Mouse (Mus musculus) liver, embryonic 15.5 days (tissue): ENCODE results near the gene Larp6. TPM values are rescaled to one million over a fixed set of nuclear protein-coding genes. Genes with fewer than 3 reads are reported as not detected.
A peak's percentile ranks its signal among the peaks of the same experiment; 100 is the strongest.

Experiments used
- ATAC-seq: fragments of 200-750 bp; cut with Nextera tagmentation; 2 replicates; pipeline ENCODE4 v1.8.0; 2017; ENCODE audit warnings: moderate number of reproducible peaks, mild to moderate bottlenecking, moderate library complexity; ENCODE audit not compliant: insufficient read depth
- H3K27ac ChIP-seq: fragments of 300-500 bp; sonication (generic); replicated peaks from 2 replicates; pipeline ENCODE4 v1.5.1; 2015; ENCODE audit warnings: mild to moderate bottlenecking, inconsistent platforms
- H3K27me3 ChIP-seq: fragments of 300-500 bp; sonication (generic); 2 replicates; pipeline ENCODE4 v1.6.1; 2015; ENCODE audit warnings: mild to moderate bottlenecking, inconsistent platforms
- H3K36me3 ChIP-seq: fragments of 300-500 bp; sonication (generic); replicated peaks from 2 replicates; pipeline ENCODE4 v1.6.1; 2015; ENCODE audit warnings: moderate library complexity, mild to moderate bottlenecking, inconsistent platforms
- H3K4me1 ChIP-seq: fragments of 300-500 bp; sonication (generic); replicated peaks from 2 replicates; pipeline ENCODE4 v1.6.1; 2015; ENCODE audit warnings: inconsistent platforms
- H3K4me2 ChIP-seq: fragments of 300-500 bp; sonication (generic); 2 replicates; pipeline ENCODE4 v1.6.1; 2015; ENCODE audit warnings: moderate library complexity, mild to moderate bottlenecking, inconsistent platforms
- H3K4me3 ChIP-seq: fragments of 300-500 bp; sonication (generic); replicated peaks from 2 replicates; pipeline ENCODE4 v1.5.1; 2015; ENCODE audit warnings: mild to moderate bottlenecking, inconsistent platforms
- H3K9ac ChIP-seq: fragments of 300-500 bp; sonication (generic); 2 replicates; pipeline ENCODE4 v1.6.1; 2015; ENCODE audit warnings: moderate library complexity, mild to moderate bottlenecking, inconsistent platforms
- H3K9me3 ChIP-seq: fragments of 300-500 bp; sonication (generic); replicated peaks from 2 replicates; pipeline ENCODE4 v1.6.1; 2016; ENCODE audit warnings: inconsistent platforms
- WGBS: fragments of 180-500 bp; shearing (Covaris S2); methylation state at CpG from one replicate; pipeline ENCODE4 v1.1.7; 2015; ENCODE audit warnings: mixed read lengths; ENCODE audit not compliant: insufficient replicate concordance; 5-methylcytosine and 5-hydroxymethylcytosine counted together
- polyA plus RNA-seq: library from polyadenylated mRNA; unstranded; fragments of >200 nt; fragmentation: Nextera tagmentation; extraction: Ambion mirVana; gene quantifications from 2 replicates; pipeline ENCODE4 v1.2.1, GENCODE M21; 2015

The Larp6 gene
- polyA plus RNA-seq = 0.06 and 0.08 TPM in 2 replicates

DNA sequence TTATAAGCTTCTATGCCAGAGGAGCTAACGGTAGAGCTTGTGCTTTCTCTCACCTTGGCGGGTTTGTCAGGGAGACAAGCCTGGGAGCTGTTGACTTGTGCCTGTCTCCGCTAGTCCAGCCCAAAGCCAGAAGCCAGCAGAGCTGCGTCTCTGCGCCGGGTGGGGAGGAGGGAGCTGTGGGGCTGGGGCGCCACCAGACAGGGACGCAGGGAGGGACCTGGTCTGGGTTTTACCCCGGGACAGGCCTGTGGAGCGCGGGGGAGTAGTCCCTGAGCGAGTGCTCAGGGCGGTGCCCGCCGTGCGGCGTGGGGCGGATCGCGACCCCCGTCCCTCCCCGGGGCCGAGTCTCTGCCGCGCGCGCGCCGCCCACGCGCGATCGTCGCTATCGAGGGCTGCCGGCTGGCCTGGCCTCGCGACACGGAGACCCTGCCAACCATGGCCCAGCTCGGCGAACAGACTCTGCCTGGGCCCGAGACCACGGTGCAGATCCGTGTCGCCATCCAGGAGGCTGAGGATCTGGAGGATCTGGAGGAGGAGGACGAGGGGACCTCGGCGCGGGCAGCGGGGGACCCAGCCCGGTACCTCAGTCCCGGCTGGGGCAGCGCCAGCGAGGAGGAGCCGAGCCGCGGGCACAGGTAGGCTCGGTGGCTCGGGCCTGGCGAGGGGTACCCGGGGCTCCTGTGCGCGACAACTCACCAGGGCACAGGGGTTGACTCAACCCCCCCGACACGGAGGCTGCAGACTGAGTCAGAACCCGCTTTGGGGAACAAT, at the start of gene Larp6:
TSS of gene Larp6 (plus strand) at position 219 of the 771 bp plus-strand sequence.
- 4% methylated on average over 66 of the region's 66 CpGs for WGBS
- H3K4me2 ChIP-seq = peak within 1 kb of the TSS; percentile 64
- ATAC-seq = no peak

GRCm38 (mm10) chr9:60664385-60664784, 48.4 kb upstream of the Larp6 start:
- WGBS = 77% methylated on average over 12 of the region's 12 CpGs
- no peak overlapping the region for H3K27ac ChIP-seq
- ATAC-seq = no peak

More for the DNA sequence above, at the start of gene Larp6:
- Histone ChIP-seq H3K36me3 (no peaks in the 10 kb centered on the region), H3K27ac (no peak within 1 kb of the TSS), H3K9ac (no peak within 1 kb of the TSS), H3K9me3 (no peaks in the 10 kb centered on the region), H3K4me1 (no peaks in the 10 kb centered on the region; the same call in 1 of the 2 replicates), H3K4me3 (peak within 1 kb of the TSS; percentile 40), H3K27me3 (peaks cover 25% of the 10 kb centered on the region)

GRCm38 (mm10) chr9:60664866-60665265, 47.9 kb upstream of the Larp6 start:
- no peak for ATAC-seq
- H3K9ac ChIP-seq = no peak overlapping the region
- H3K36me3 ChIP-seq = no peaks in the 10 kb centered on the region
- H3K4me1 ChIP-seq = no peaks in the 10 kb centered on the region
- H3K4me2 ChIP-seq = no peak overlapping the region
- no peaks in the 10 kb centered on the region for H3K9me3 ChIP-seq
- WGBS = 74% methylated on average over 5 of the region's 5 CpGs
- H3K4me3 ChIP-seq = no peak overlapping the region
- H3K27me3 ChIP-seq = no peaks in the 10 kb centered on the region
- no peak overlapping the region for H3K27ac ChIP-seq

More at GRCm38 (mm10) chr9:60664385-60664784, 48.4 kb upstream of the Larp6 start:
- Histone ChIP-seq H3K27me3 (no peaks in the 10 kb centered on the region), H3K36me3 (no peaks in the 10 kb centered on the region), H3K9me3 (no peaks in the 10 kb centered on the region), H3K4me1 (no peaks in the 10 kb centered on the region), H3K9ac (no peak overlapping the region), H3K4me2 (no peak overlapping the region), H3K4me3 (no peak overlapping the region)

- WGBS = 73% methylated on average over 3 of the region's 3 CpGs
- H3K4me2 ChIP-seq = no peak overlapping the region
Measured at GRCm38 (mm10) chr9:60665535-60665934, 47.3 kb upstream of the Larp6 start.

GRCm38 (mm10) chr9:60668886-60669285, 43.9 kb upstream of the Larp6 start:
- ATAC-seq = no peak
- H3K9ac ChIP-seq = no peak overlapping the region
- H3K27ac ChIP-seq = no peak overlapping the region
- H3K36me3 ChIP-seq = no peaks in the 10 kb centered on the region
- no peak overlapping the region for H3K4me3 ChIP-seq
- H3K9me3 ChIP-seq = no peaks in the 10 kb centered on the region
- no peak overlapping the region for H3K4me2 ChIP-seq
- no peaks in the 10 kb centered on the region for H3K4me1 ChIP-seq
- 71% methylated on average over 6 of the region's 6 CpGs for WGBS
- H3K27me3 ChIP-seq = no peaks in the 10 kb centered on the region

More at GRCm38 (mm10) chr9:60665535-60665934, 47.3 kb upstream of the Larp6 start:
- Histone ChIP-seq H3K4me1 (no peaks in the 10 kb centered on the region), H3K27ac (no peak overlapping the region), H3K27me3 (no peaks in the 10 kb centered on the region), H3K4me3 (no peak overlapping the region), H3K9me3 (no peaks in the 10 kb centered on the region), H3K36me3 (no peaks in the 10 kb centered on the region), H3K9ac (no peak overlapping the region)
- no peak for ATAC-seq

- Histone ChIP-seq H3K4me2 (no peak overlapping the region), H3K27me3 (no peaks in the 10 kb centered on the region), H3K27ac (no peak overlapping the region), H3K4me1 (no peaks in the 10 kb centered on the region), H3K36me3 (no peaks in the 10 kb centered on the region), H3K9ac (no peak overlapping the region), H3K9me3 (no peaks in the 10 kb centered on the region), H3K4me3 (no peak overlapping the region)
- 71% methylated on average over 6 of the region's 6 CpGs for WGBS
- ATAC-seq = no peak
Measured at GRCm38 (mm10) chr9:60672568-60672967, 40.2 kb upstream of the Larp6 start.

GRCm38 (mm10) chr9:60674780-60675179, 38.0 kb upstream of the Larp6 start:
- no peak overlapping the region for H3K4me3 ChIP-seq
- H3K36me3 ChIP-seq = no peaks in the 10 kb centered on the region

DNA sequence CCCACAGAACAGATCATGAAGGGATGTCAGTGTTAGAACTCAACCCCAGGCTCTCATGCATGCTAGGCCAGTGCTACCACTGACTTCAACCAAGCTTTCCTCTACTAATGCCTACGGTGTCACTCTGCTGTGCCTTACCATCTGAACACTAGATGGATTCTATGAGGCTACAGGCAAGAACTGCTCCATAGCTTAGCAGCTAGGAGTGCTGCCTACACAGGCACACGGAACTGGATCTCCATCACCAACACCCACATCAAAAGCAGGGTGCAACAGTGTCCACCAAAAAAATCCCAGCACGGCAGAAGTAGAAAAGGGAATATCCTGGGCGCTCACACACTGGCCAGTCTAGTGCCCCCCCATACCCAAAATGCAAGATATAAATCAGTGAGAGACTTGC, 36.4 kb upstream of the Larp6 start:
- H3K4me2 ChIP-seq = no peak overlapping the region
- no peak overlapping the region for H3K4me3 ChIP-seq
- H3K9ac ChIP-seq = no peak overlapping the region
- no peaks in the 10 kb centered on the region for H3K4me1 ChIP-seq
- no peaks in the 10 kb centered on the region for H3K27me3 ChIP-seq
- ATAC-seq = no peak
- no peaks in the 10 kb centered on the region for H3K36me3 ChIP-seq
- no peak overlapping the region for H3K27ac ChIP-seq
- H3K9me3 ChIP-seq = no peaks in the 10 kb centered on the region
- 55% methylated on average over 4 of the region's 4 CpGs for WGBS

More at GRCm38 (mm10) chr9:60674780-60675179, 38.0 kb upstream of the Larp6 start:
- ATAC-seq = no peak
- Histone ChIP-seq H3K9me3 (no peaks in the 10 kb centered on the region), H3K4me1 (no peaks in the 10 kb centered on the region), H3K27me3 (no peaks in the 10 kb centered on the region), H3K27ac (no peak overlapping the region), H3K4me2 (no peak overlapping the region), H3K9ac (no peak overlapping the region)

DNA sequence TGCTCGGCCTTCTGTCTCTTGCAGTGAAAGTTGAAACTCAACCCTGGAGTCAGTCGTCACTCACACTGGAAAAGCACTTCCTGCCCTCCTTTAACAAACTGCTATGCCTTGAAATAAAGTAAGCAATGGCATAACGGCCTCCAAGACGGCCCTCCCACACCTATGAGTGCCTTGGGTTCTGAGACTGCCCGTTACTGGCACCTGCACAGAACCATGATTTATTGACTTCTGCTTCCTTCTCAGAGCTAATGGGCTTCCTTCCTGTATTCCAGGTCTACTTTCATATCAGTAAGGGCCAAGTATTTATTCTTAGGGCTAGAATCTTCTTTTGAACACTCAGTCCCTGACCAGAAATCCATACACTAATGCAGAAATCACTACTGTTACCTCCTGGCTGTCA, 33.9 kb upstream of the Larp6 start:
- no peaks in the 10 kb centered on the region for H3K36me3 ChIP-seq
- ATAC-seq = no peak
- H3K4me1 ChIP-seq = no peaks in the 10 kb centered on the region
- H3K27me3 ChIP-seq = no peaks in the 10 kb centered on the region
- no peak overlapping the region for H3K4me3 ChIP-seq
- H3K9ac ChIP-seq = no peak overlapping the region
- H3K27ac ChIP-seq = no peak overlapping the region
- WGBS = 37% methylated on average over 5 of the region's 5 CpGs
- H3K4me2 ChIP-seq = no peak overlapping the region
- no peaks in the 10 kb centered on the region for H3K9me3 ChIP-seq

DNA sequence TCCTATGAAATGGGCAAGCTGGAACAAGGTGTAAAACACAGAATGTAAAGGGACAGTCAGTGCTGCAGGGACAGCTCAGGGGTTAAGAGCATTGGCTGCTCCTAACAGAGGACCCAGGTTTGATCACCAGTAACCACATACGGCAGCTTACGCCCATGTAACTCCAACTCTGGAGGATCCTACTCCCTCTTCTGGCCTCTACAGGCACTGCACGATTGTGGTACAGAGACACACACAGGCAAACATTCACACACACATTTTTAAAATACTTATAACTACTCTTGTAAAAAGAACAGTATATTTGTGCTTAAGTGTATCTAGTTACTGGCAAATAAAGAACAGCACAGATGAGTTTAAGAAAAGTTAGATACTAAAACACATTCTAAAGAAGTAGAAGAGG, 31.8 kb upstream of the Larp6 start:
- WGBS = 81% methylated on average over 3 of the region's 3 CpGs
- no peaks in the 10 kb centered on the region for H3K36me3 ChIP-seq
- no peak overlapping the region for H3K4me2 ChIP-seq
- H3K9ac ChIP-seq = no peak overlapping the region
- H3K27ac ChIP-seq = no peak overlapping the region
- H3K4me3 ChIP-seq = no peak overlapping the region
- H3K9me3 ChIP-seq = no peaks in the 10 kb centered on the region
- H3K4me1 ChIP-seq = no peaks in the 10 kb centered on the region
- ATAC-seq = no peak
- no peaks in the 10 kb centered on the region for H3K27me3 ChIP-seq

- ATAC-seq = no peak
- WGBS = 65% methylated on average over 4 of the region's 4 CpGs
- no peaks in the 10 kb centered on the region for H3K9me3 ChIP-seq
- H3K36me3 ChIP-seq = no peaks in the 10 kb centered on the region
- H3K4me2 ChIP-seq = no peak overlapping the region
- H3K27ac ChIP-seq = no peak overlapping the region
- H3K4me1 ChIP-seq = peaks cover 5% of the 10 kb centered on the region; the same call in 1 of the 2 replicates
- no peaks in the 10 kb centered on the region for H3K27me3 ChIP-seq
- no peak overlapping the region for H3K4me3 ChIP-seq
- no peak overlapping the region for H3K9ac ChIP-seq
Measured at GRCm38 (mm10) chr9:60682753-60683152, 30.0 kb upstream of the Larp6 start.

GRCm38 (mm10) chr9:60687415-60687814, 25.4 kb upstream of the Larp6 start:
- no peaks in the 10 kb centered on the region for H3K27me3 ChIP-seq
- H3K36me3 ChIP-seq = no peaks in the 10 kb centered on the region
- H3K4me1 ChIP-seq = peaks cover 13% of the 10 kb centered on the region
- no peaks in the 10 kb centered on the region for H3K9me3 ChIP-seq
- H3K9ac ChIP-seq = no peak overlapping the region
- peak overlapping the region; percentile 60 for H3K4me3 ChIP-seq
- no peak for ATAC-seq
- 3% methylated on average over 7 of the region's 7 CpGs for WGBS
- peak overlapping the region; percentile 73 for H3K4me2 ChIP-seq
- no peak overlapping the region for H3K27ac ChIP-seq
